Mouse (Mus musculus) embryonic facial prominence, embryonic 13.5 days (tissue): Measurements from ENCODE around the gene Apba1. TPM values are rescaled to one million over a fixed set of nuclear protein-coding genes. Genes with fewer than 3 reads are reported as not detected.
A peak's percentile ranks its signal among the peaks of the same experiment; 100 is the strongest.

Source experiments
- ATAC-seq: fragments of 200-750 bp; cut with Nextera tagmentation; 2 replicates; pipeline ENCODE4 v1.8.0; 2017; ENCODE audit warnings: low read depth; ENCODE audit not compliant: insufficient number of reproducible peaks, insufficient read depth, low FRiP score, low TSS enrichment
- H3K27ac ChIP-seq: fragments of 300-500 bp; sonication (generic); 2 replicates; pipeline ENCODE4 v1.5.1; 2015; ENCODE audit warnings: moderate library complexity, mild to moderate bottlenecking, inconsistent platforms
- H3K27me3 ChIP-seq: fragments of 300-500 bp; sonication (generic); 2 replicates; pipeline ENCODE4 v1.6.1; 2015; ENCODE audit warnings: mild to moderate bottlenecking, inconsistent platforms
- H3K36me3 ChIP-seq: fragments of 300-500 bp; sonication (generic); 2 replicates; pipeline ENCODE4 v1.6.1; 2015; ENCODE audit warnings: mild to moderate bottlenecking, inconsistent platforms
- H3K4me1 ChIP-seq: fragments of 300-500 bp; sonication (generic); 2 replicates; pipeline ENCODE4 v1.6.1; 2015; ENCODE audit warnings: inconsistent platforms
- H3K4me2 ChIP-seq: fragments of 300-500 bp; sonication (generic); 2 replicates; pipeline ENCODE4 v1.6.1; 2015; ENCODE audit warnings: moderate library complexity, mild to moderate bottlenecking, inconsistent platforms
- H3K4me3 ChIP-seq: fragments of 300-500 bp; sonication (generic); 2 replicates; pipeline ENCODE4 v1.5.1; 2015; ENCODE audit warnings: mild to moderate bottlenecking, inconsistent platforms
- H3K9ac ChIP-seq: fragments of 300-500 bp; sonication (generic); 2 replicates; pipeline ENCODE4 v1.6.1; 2015; ENCODE audit warnings: mild to moderate bottlenecking, inconsistent platforms
- H3K9me3 ChIP-seq: fragments of 300-500 bp; sonication (generic); 2 replicates; pipeline ENCODE4 v1.6.1; 2016; ENCODE audit warnings: inconsistent platforms
- WGBS: fragments of 180-500 bp; shearing (Covaris S2); methylation state at CpG from one replicate; pipeline ENCODE4 v1.1.7; 2015; ENCODE audit warnings: mixed read lengths; 5-methylcytosine and 5-hydroxymethylcytosine counted together
- polyA plus RNA-seq: library from polyadenylated mRNA; unstranded; fragments of >200 nt; fragmentation: Nextera tagmentation; extraction: Ambion mirVana; gene quantifications from 2 replicates; pipeline ENCODE4 v1.2.1, GENCODE M21; 2015

The Apba1 gene
- polyA plus RNA-seq, 1 experiment from 2014 or later: 0.94 TPM

GRCm38 (mm10) chr19:23964401-23964910 lies 205.8 kb downstream of the Apba1 start:
- H3K27ac ChIP-seq: no peak overlapping the region
- H3K4me1 ChIP-seq: peaks cover 6% of the 10 kb centered on the region
- no peaks in the 10 kb centered on the region for H3K27me3 ChIP-seq
- 59% methylated on average over 10 of the region's 10 CpGs for WGBS
- ATAC-seq: no peak
- H3K36me3 ChIP-seq: no peaks in the 10 kb centered on the region
- H3K4me3 ChIP-seq: no peak overlapping the region
- no peaks in the 10 kb centered on the region for H3K9me3 ChIP-seq
- H3K4me2 ChIP-seq: no peak overlapping the region
- no peak overlapping the region for H3K9ac ChIP-seq

DNA sequence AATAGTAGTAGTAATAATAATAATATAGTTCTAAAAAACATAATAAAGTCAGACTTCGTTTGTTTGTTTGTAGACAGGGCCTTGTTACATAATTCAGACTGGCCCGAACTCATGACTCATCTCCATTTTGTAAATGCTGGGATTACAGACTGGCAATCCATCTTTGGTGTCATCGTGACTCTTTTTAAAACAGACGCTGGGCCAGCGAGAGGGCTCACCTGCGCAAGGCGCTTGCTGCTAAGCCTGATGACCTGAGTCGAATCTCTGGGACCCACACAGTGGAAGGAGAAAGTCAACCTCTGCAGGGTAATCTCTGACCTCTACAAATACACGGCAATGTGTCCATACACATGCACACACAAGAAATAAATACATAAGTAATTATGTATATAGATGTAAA lies 207.7 kb downstream of the Apba1 start:
- H3K4me1 ChIP-seq: no peaks in the 10 kb centered on the region
- H3K9me3 ChIP-seq: no peaks in the 10 kb centered on the region
- no peak overlapping the region for H3K9ac ChIP-seq
- H3K4me3 ChIP-seq: no peak overlapping the region
- no peaks in the 10 kb centered on the region for H3K36me3 ChIP-seq
- no peak for ATAC-seq
- no peak overlapping the region for H3K27ac ChIP-seq
- 90% methylated on average over 9 of the region's 9 CpGs for WGBS
- H3K27me3 ChIP-seq: no peaks in the 10 kb centered on the region
- no peak overlapping the region for H3K4me2 ChIP-seq

DNA sequence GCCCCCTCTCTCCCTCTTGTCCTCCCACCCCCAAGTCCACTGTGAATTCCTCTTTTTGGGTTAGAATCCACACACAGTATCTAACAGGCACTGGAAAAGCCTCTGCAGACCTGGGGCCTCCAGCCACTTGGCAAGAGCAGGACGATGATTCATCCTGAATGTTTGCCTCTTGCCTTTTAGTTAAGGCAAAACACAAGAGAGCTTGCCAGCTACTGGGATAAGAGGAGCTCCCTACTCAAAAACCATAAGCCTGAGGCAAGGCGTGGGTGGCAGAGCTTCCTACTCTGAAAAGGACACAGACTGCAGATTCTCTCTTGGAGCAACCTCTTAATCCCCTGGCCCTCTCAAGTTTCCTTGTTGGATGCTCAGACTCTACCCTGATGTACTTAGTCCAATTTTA lies 208.5 kb downstream of the Apba1 start:
- Histone ChIP-seq H3K36me3 (no peaks in the 10 kb centered on the region), H3K9me3 (no peaks in the 10 kb centered on the region), H3K4me1 (no peaks in the 10 kb centered on the region), H3K4me2 (no peak overlapping the region), H3K27ac (no peak overlapping the region), H3K4me3 (no peak overlapping the region), H3K9ac (no peak overlapping the region), H3K27me3 (no peaks in the 10 kb centered on the region)
- 43% methylated on average over 2 of the region's 2 CpGs for WGBS
- no peak for ATAC-seq

GRCm38 (mm10) chr19:23968125-23968861 lies 209.6 kb downstream of the Apba1 start:
- H3K27ac ChIP-seq: no peak overlapping the region
- H3K9ac ChIP-seq: no peak overlapping the region
- H3K36me3 ChIP-seq: no peaks in the 10 kb centered on the region
- H3K27me3 ChIP-seq: no peaks in the 10 kb centered on the region
- ATAC-seq: no peak
- no peaks in the 10 kb centered on the region for H3K9me3 ChIP-seq
- 47% methylated on average over 5 of the region's 5 CpGs for WGBS
- H3K4me3 ChIP-seq: no peak overlapping the region
- H3K4me2 ChIP-seq: no peak overlapping the region
- H3K4me1 ChIP-seq: peaks cover 11% of the 10 kb centered on the region

GRCm38 (mm10) chr19:23968862-23969225 lies 210.2 kb downstream of the Apba1 start:
- Histone ChIP-seq H3K9ac (no peak overlapping the region), H3K4me2 (no peak overlapping the region), H3K4me1 (peaks cover 13% of the 10 kb centered on the region), H3K36me3 (no peaks in the 10 kb centered on the region), H3K27me3 (no peaks in the 10 kb centered on the region), H3K9me3 (no peaks in the 10 kb centered on the region), H3K4me3 (no peak overlapping the region), H3K27ac (no peak overlapping the region)
- no peak for ATAC-seq
- WGBS: 78% methylated on average over 2 of the region's 2 CpGs

DNA sequence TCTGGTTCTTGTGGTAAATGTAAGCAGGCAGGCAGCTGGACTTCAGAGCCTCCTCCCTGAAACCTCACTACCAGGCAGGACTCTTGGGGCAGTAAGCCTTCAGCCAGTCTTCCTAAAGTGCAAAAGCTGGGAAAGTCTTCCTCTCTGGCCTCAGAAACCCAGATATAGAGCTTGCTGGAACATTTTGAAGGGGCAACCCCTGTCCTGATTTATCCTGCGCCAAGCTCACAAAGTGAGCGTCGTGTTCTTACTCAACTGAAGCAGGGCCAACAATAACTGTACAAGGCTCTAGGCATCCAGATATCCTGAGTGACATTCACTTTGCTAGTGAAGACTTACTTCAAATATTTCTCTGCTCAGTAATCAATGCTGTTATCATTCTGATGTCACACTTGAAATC lies 211.7 kb downstream of the Apba1 start:
- ATAC-seq: no peak
- Histone ChIP-seq H3K4me2 (no peak overlapping the region), H3K4me3 (no peak overlapping the region), H3K27me3 (no peaks in the 10 kb centered on the region), H3K9me3 (no peaks in the 10 kb centered on the region), H3K4me1 (peaks cover 13% of the 10 kb centered on the region), H3K27ac (no peak overlapping the region), H3K9ac (no peak overlapping the region), H3K36me3 (no peaks in the 10 kb centered on the region)
- 92% methylated on average over 3 of the region's 3 CpGs for WGBS

- Histone ChIP-seq H3K4me1 (peaks cover 13% of the 10 kb centered on the region), H3K36me3 (no peaks in the 10 kb centered on the region), H3K4me2 (no peak overlapping the region), H3K27me3 (no peaks in the 10 kb centered on the region), H3K27ac (no peak overlapping the region), H3K4me3 (no peak overlapping the region), H3K9ac (no peak overlapping the region), H3K9me3 (no peaks in the 10 kb centered on the region)
- 88% methylated on average over 7 of the region's 7 CpGs for WGBS
- ATAC-seq: no peak
Observed at GRCm38 (mm10) chr19:23971391-23971790, 212.7 kb downstream of the Apba1 start.

GRCm38 (mm10) chr19:23972881-23973649 lies 214.4 kb downstream of the Apba1 start:
- Histone ChIP-seq H3K36me3 (no peaks in the 10 kb centered on the region), H3K9me3 (no peaks in the 10 kb centered on the region), H3K4me3 (no peak overlapping the region), H3K27me3 (no peaks in the 10 kb centered on the region), H3K27ac (peak overlapping the region; percentile 53), H3K9ac (no peak overlapping the region), H3K4me1 (peaks cover 13% of the 10 kb centered on the region), H3K4me2 (no peak overlapping the region)
- ATAC-seq: peak; percentile 58; the same call in 1 of the 2 replicates
- WGBS: 62% methylated on average over 16 of the region's 16 CpGs

DNA sequence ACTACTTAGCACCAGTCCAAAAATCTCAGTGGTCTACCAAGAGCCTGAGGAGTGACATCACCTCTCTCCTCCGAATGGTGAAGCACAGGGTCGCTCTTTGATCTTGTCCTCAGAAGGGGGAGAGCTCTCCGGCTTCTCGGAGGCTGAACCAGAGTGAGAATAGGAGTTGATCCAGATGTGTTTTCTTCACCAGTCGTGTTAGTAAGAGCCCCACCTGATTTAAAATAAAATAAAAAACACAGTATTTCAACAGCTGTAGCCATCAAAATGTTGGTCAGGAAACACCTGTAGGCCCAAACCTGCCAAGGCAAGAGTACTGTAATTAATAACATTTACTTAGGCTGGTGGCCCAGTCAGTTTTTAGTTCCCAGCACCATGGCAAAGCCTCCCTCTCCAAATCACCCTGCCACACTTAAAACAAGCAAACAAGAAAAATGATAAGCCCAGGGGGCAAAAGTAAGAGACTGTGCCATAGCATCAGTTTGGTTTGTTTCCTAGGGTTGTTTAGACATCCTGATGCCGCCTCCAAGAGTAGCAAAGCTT lies 219.3 kb downstream of the Apba1 start:
- ATAC-seq: no peak

GRCm38 (mm10) chr19:23980598-23980997 lies 221.9 kb downstream of the Apba1 start:
- H3K9ac ChIP-seq: no peak overlapping the region
- no peaks in the 10 kb centered on the region for H3K27me3 ChIP-seq
- WGBS: 66% methylated on average over 3 of the region's 3 CpGs
- no peak overlapping the region for H3K27ac ChIP-seq
- no peak overlapping the region for H3K4me3 ChIP-seq
- no peaks in the 10 kb centered on the region for H3K9me3 ChIP-seq
- H3K4me2 ChIP-seq: no peak overlapping the region
- H3K4me1 ChIP-seq: no peaks in the 10 kb centered on the region
- no peaks in the 10 kb centered on the region for H3K36me3 ChIP-seq
- no peak for ATAC-seq

More for the DNA sequence above, 219.3 kb downstream of the Apba1 start:
- Histone ChIP-seq H3K27ac (no peak overlapping the region), H3K9me3 (no peaks in the 10 kb centered on the region), H3K9ac (no peak overlapping the region), H3K27me3 (no peaks in the 10 kb centered on the region), H3K4me3 (no peak overlapping the region), H3K4me1 (peaks cover 5% of the 10 kb centered on the region), H3K4me2 (no peak overlapping the region), H3K36me3 (no peaks in the 10 kb centered on the region)
- WGBS: 59% methylated on average over 6 of the region's 6 CpGs

DNA sequence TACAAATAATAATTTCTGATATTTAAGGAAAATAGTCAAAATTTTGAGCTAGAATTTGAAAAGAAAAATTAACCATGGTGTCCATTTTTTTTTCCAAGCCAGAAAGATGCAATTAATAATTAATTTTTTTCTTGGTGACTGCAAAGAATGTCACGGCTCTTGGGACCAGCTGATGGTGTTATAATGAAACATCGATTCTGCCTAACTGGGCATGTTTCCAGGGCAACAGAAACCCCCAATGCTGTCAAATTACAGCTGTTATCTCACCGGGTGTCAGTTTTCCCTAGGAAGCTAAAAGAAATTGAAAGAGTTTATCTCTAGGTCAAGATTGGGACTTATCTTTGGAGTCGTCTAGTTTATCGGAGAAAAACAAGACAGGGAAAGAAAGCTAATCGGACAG lies 225.5 kb downstream of the Apba1 start:
- WGBS: 71% methylated on average over 6 of the region's 6 CpGs
- no peaks in the 10 kb centered on the region for H3K9me3 ChIP-seq
- no peak overlapping the region for H3K4me3 ChIP-seq
- no peaks in the 10 kb centered on the region for H3K36me3 ChIP-seq
- H3K27me3 ChIP-seq: no peaks in the 10 kb centered on the region
- no peak overlapping the region for H3K27ac ChIP-seq
- H3K9ac ChIP-seq: no peak overlapping the region
- no peaks in the 10 kb centered on the region for H3K4me1 ChIP-seq
- no peak overlapping the region for H3K4me2 ChIP-seq
- no peak for ATAC-seq

DNA sequence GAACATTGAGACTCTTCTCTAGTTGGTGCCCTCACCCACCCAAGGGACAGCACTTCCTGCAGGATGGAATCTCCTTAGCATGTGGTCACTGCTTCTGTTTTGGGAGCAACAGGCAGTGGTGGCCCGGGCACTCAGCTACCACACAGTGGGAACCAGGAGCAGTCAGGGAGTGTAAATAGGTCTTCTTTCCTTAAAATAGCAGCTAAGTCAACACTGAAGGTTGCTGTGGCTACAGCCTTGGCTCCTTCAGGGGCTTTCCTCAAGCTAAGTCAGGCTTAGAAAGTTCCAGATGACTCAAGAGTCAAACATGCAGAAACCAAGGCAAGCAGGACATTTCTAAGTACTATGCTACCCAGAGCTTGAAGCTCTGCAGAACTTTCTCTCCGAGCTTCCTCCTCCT lies 228.6 kb downstream of the Apba1 start:
- no peaks in the 10 kb centered on the region for H3K9me3 ChIP-seq
- no peak for ATAC-seq
- H3K4me2 ChIP-seq: no peak overlapping the region
- H3K4me1 ChIP-seq: no peaks in the 10 kb centered on the region
- no peak overlapping the region for H3K27ac ChIP-seq
- no peaks in the 10 kb centered on the region for H3K27me3 ChIP-seq
- H3K36me3 ChIP-seq: no peaks in the 10 kb centered on the region
- no peak overlapping the region for H3K4me3 ChIP-seq
- no peak overlapping the region for H3K9ac ChIP-seq
- WGBS: 64% methylated on average over 2 of the region's 2 CpGs
